Mouse (Mus musculus): Measurements from ENCODE around the gene Vps4b. TPM values are rescaled to one million over a fixed set of nuclear protein-coding genes. Genes with fewer than 3 reads are reported as not detected.

Gene Vps4b
- polyA plus RNA-seq (2015; fragmentation: Nextera tagmentation; extraction: Ambion mirVana): 39.2 and 52.2 TPM in 2 replicates

GRCm38 (mm10) chr1:106796542-106796924 is at the start of gene Vps4b:
Vps4b (minus strand) TSS chr1:106796728.
- Histone ChIP-seq H3K4me3 (ENCODE audit: low read length) (peak within 1 kb of the TSS; percentile 99), H3K27ac (ENCODE audit: low read length) (peak within 1 kb of the TSS; percentile 91), H3K4me2 (ENCODE audit: low read depth, low read length) (peak within 1 kb of the TSS; percentile 86), H3K27me3 (ENCODE audit: control insufficient read depth, insufficient read depth, low read length) (no peaks in the 10 kb centered on the region), H3K36me3 (ENCODE audit: control insufficient read depth, insufficient read depth) (no peaks in the 10 kb centered on the region), H3K4me1 (ENCODE audit: control insufficient read depth, insufficient read depth, low read length) (peaks cover 9% of the 10 kb centered on the region), H3K9ac (ENCODE audit: low read length) (peak within 1 kb of the TSS; percentile 95), H3K9me3 (replicated peaks; ENCODE audit: control insufficient read depth, low read length) (no peaks in the 10 kb centered on the region)
- WGBS: 0% methylated on average over 23 of the region's 23 CpGs
- peak; percentile 99 for ATAC-seq (replicated peaks; ENCODE audit: extremely low read depth, insufficient read depth, low FRiP score)

GRCm38 (mm10) chr1:106828784-106829183 is 32.3 kb upstream of the Vps4b start:
- H3K4me3 ChIP-seq (ENCODE audit: low read length): no peak overlapping the region
- H3K4me2 ChIP-seq (ENCODE audit: low read depth, low read length): no peak overlapping the region
- no peak overlapping the region for H3K9ac ChIP-seq (ENCODE audit: low read length)
- H3K27ac ChIP-seq (ENCODE audit: low read length): no peak overlapping the region
- no peaks in the 10 kb centered on the region for H3K27me3 ChIP-seq (ENCODE audit: control insufficient read depth, insufficient read depth, low read length)
- no peaks in the 10 kb centered on the region for H3K4me1 ChIP-seq (ENCODE audit: control insufficient read depth, insufficient read depth, low read length)
- H3K36me3 ChIP-seq (ENCODE audit: control insufficient read depth, insufficient read depth): no peaks in the 10 kb centered on the region
- WGBS: 57% methylated on average over 4 of the region's 4 CpGs
- no peaks in the 10 kb centered on the region for H3K9me3 ChIP-seq (replicated peaks; ENCODE audit: control insufficient read depth, low read length)
- no peak for ATAC-seq (replicated peaks; ENCODE audit: extremely low read depth, insufficient read depth, low FRiP score)

GRCm38 (mm10) chr1:106822297-106822696 is 25.8 kb upstream of the Vps4b start:
- Histone ChIP-seq H3K9ac (ENCODE audit: low read length) (no peak overlapping the region), H3K9me3 (replicated peaks; ENCODE audit: control insufficient read depth, low read length) (no peaks in the 10 kb centered on the region), H3K36me3 (ENCODE audit: control insufficient read depth, insufficient read depth) (no peaks in the 10 kb centered on the region), H3K27ac (ENCODE audit: low read length) (no peak overlapping the region), H3K4me1 (ENCODE audit: control insufficient read depth, insufficient read depth, low read length) (0 out of 2 replicates have a peak, but pooled peaks cover 2% of the 10 kb centered on the region), H3K27me3 (ENCODE audit: control insufficient read depth, insufficient read depth, low read length) (no peaks in the 10 kb centered on the region), H3K4me3 (ENCODE audit: low read length) (no peak overlapping the region), H3K4me2 (ENCODE audit: low read depth, low read length) (no peak overlapping the region)
- WGBS: 58% methylated on average over 3 of the region's 3 CpGs
- no peak for ATAC-seq (replicated peaks; ENCODE audit: extremely low read depth, insufficient read depth, low FRiP score)

GRCm38 (mm10) chr1:106818323-106818722 is 21.8 kb upstream of the Vps4b start:
- Histone ChIP-seq H3K4me3 (ENCODE audit: low read length) (no peak overlapping the region), H3K27me3 (ENCODE audit: control insufficient read depth, insufficient read depth, low read length) (no peaks in the 10 kb centered on the region), H3K9ac (ENCODE audit: low read length) (no peak overlapping the region), H3K27ac (ENCODE audit: low read length) (no peak overlapping the region), H3K4me1 (ENCODE audit: control insufficient read depth, insufficient read depth, low read length) (0 out of 2 replicates have a peak, but pooled peaks cover 2% of the 10 kb centered on the region), H3K36me3 (ENCODE audit: control insufficient read depth, insufficient read depth) (no peaks in the 10 kb centered on the region), H3K9me3 (replicated peaks; ENCODE audit: control insufficient read depth, low read length) (no peaks in the 10 kb centered on the region), H3K4me2 (ENCODE audit: low read depth, low read length) (no peak overlapping the region)
- ATAC-seq (replicated peaks; ENCODE audit: extremely low read depth, insufficient read depth, low FRiP score): no peak
- 14% methylated on average over 4 of the region's 4 CpGs for WGBS

- H3K27me3 ChIP-seq (ENCODE audit: control insufficient read depth, insufficient read depth, low read length): no peaks in the 10 kb centered on the region
- 81% methylated on average over 11 of the region's 11 CpGs for WGBS
- no peak overlapping the region for H3K4me3 ChIP-seq (ENCODE audit: low read length)
- H3K4me1 ChIP-seq (ENCODE audit: control insufficient read depth, insufficient read depth, low read length): no peaks in the 10 kb centered on the region
- ATAC-seq (replicated peaks; ENCODE audit: extremely low read depth, insufficient read depth, low FRiP score): no peak
- H3K9me3 ChIP-seq (replicated peaks; ENCODE audit: control insufficient read depth, low read length): no peaks in the 10 kb centered on the region
- no peak overlapping the region for H3K27ac ChIP-seq (ENCODE audit: low read length)
- H3K36me3 ChIP-seq (ENCODE audit: control insufficient read depth, insufficient read depth): no peaks in the 10 kb centered on the region
- no peak overlapping the region for H3K4me2 ChIP-seq (ENCODE audit: low read depth, low read length)
- H3K9ac ChIP-seq (ENCODE audit: low read length): no peak overlapping the region
Measured at GRCm38 (mm10) chr1:106816766-106817165, 20.2 kb upstream of the Vps4b start.

GRCm38 (mm10) chr1:106815265-106815664 is 18.7 kb upstream of the Vps4b start:
- H3K4me2 ChIP-seq (ENCODE audit: low read depth, low read length): no peak overlapping the region
- no peak overlapping the region for H3K4me3 ChIP-seq (ENCODE audit: low read length)
- H3K4me1 ChIP-seq (ENCODE audit: control insufficient read depth, insufficient read depth, low read length): no peaks in the 10 kb centered on the region
- H3K9me3 ChIP-seq (replicated peaks; ENCODE audit: control insufficient read depth, low read length): no peaks in the 10 kb centered on the region
- WGBS: 78% methylated on average over 6 of the region's 6 CpGs
- H3K27ac ChIP-seq (ENCODE audit: low read length): no peak overlapping the region
- H3K27me3 ChIP-seq (ENCODE audit: control insufficient read depth, insufficient read depth, low read length): no peaks in the 10 kb centered on the region
- no peak overlapping the region for H3K9ac ChIP-seq (ENCODE audit: low read length)
- ATAC-seq (replicated peaks; ENCODE audit: extremely low read depth, insufficient read depth, low FRiP score): no peak
- no peaks in the 10 kb centered on the region for H3K36me3 ChIP-seq (ENCODE audit: control insufficient read depth, insufficient read depth)

- H3K9ac ChIP-seq (ENCODE audit: low read length): no peak overlapping the region
- H3K9me3 ChIP-seq (replicated peaks; ENCODE audit: control insufficient read depth, low read length): no peaks in the 10 kb centered on the region
- H3K4me3 ChIP-seq (ENCODE audit: low read length): no peak overlapping the region
- no peak overlapping the region for H3K4me2 ChIP-seq (ENCODE audit: low read depth, low read length)
- H3K4me1 ChIP-seq (ENCODE audit: control insufficient read depth, insufficient read depth, low read length): no peaks in the 10 kb centered on the region
- 45% methylated on average over 5 of the region's 5 CpGs for WGBS
- H3K27me3 ChIP-seq (ENCODE audit: control insufficient read depth, insufficient read depth, low read length): no peaks in the 10 kb centered on the region
- no peak overlapping the region for H3K27ac ChIP-seq (ENCODE audit: low read length)
- H3K36me3 ChIP-seq (ENCODE audit: control insufficient read depth, insufficient read depth): no peaks in the 10 kb centered on the region
- no peak for ATAC-seq (replicated peaks; ENCODE audit: extremely low read depth, insufficient read depth, low FRiP score)
Measured at GRCm38 (mm10) chr1:106814864-106815263, 18.3 kb upstream of the Vps4b start.

GRCm38 (mm10) chr1:106799931-106800330 is 3.4 kb upstream of the Vps4b start:
- no peak for ATAC-seq (replicated peaks; ENCODE audit: extremely low read depth, insufficient read depth, low FRiP score)
- H3K4me2 ChIP-seq (ENCODE audit: low read depth, low read length): no peak overlapping the region
- H3K9ac ChIP-seq (ENCODE audit: low read length): no peak overlapping the region
- no peaks in the 10 kb centered on the region for H3K9me3 ChIP-seq (replicated peaks; ENCODE audit: control insufficient read depth, low read length)
- no peaks in the 10 kb centered on the region for H3K27me3 ChIP-seq (ENCODE audit: control insufficient read depth, insufficient read depth, low read length)
- peaks cover 6% of the 10 kb centered on the region for H3K4me1 ChIP-seq (ENCODE audit: control insufficient read depth, insufficient read depth, low read length)
- no peak overlapping the region for H3K27ac ChIP-seq (ENCODE audit: low read length)
- no peaks in the 10 kb centered on the region for H3K36me3 ChIP-seq (ENCODE audit: control insufficient read depth, insufficient read depth)
- H3K4me3 ChIP-seq (ENCODE audit: low read length): no peak overlapping the region
- WGBS: 75% methylated on average over 3 of the region's 3 CpGs

GRCm38 (mm10) chr1:106799406-106799805 is 2.9 kb upstream of the Vps4b start:
- H3K4me2 ChIP-seq (ENCODE audit: low read depth, low read length): no peak overlapping the region
- H3K4me3 ChIP-seq (ENCODE audit: low read length): no peak overlapping the region
- no peak overlapping the region for H3K27ac ChIP-seq (ENCODE audit: low read length)
- H3K27me3 ChIP-seq (ENCODE audit: control insufficient read depth, insufficient read depth, low read length): no peaks in the 10 kb centered on the region
- H3K9me3 ChIP-seq (replicated peaks; ENCODE audit: control insufficient read depth, low read length): no peaks in the 10 kb centered on the region
- no peak for ATAC-seq (replicated peaks; ENCODE audit: extremely low read depth, insufficient read depth, low FRiP score)
- 47% methylated on average over 1 of the region's 1 CpGs for WGBS
- H3K9ac ChIP-seq (ENCODE audit: low read length): no peak overlapping the region
- peaks cover 8% of the 10 kb centered on the region for H3K4me1 ChIP-seq (ENCODE audit: control insufficient read depth, insufficient read depth, low read length)
- H3K36me3 ChIP-seq (ENCODE audit: control insufficient read depth, insufficient read depth): no peaks in the 10 kb centered on the region
